Mouse (Mus musculus) ES-CJ7 (cell line): Measurements from ENCODE around the gene Olfr372.

Experiments
- DNase-seq: peaks from one replicate; pipeline ENCODE4 v3.0.0; 2011; ENCODE audit warnings: low read depth, low spot score

The Olfr372 gene

GRCm38 (mm10) chr8:72099377-72100103, 58.5 kb downstream of the Olfr372 start:
- peak; percentile 62 for DNase-seq

- DNase-seq: peak; percentile 27
Observed at GRCm38 (mm10) chr8:72105165-72105564, 64.1 kb downstream of the Olfr372 start.

DNA sequence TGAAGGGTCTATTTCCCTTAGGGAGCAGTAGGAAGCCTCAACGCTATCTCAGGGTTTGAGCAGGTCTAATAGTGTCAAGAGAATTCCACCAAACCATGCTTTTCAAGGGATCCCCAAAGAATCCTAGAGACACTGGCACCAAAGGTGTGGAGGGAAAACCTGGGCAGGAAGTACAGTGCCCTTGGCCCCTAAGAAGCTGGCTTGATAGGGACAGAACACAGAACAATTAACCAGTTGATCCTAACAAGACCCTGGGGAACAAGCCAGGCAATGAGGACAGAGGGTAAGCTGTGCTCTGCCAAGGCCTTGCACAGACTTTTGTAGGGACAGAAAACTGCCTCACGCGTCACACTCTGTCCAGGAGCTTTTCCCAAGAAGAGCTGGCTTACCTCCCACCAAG, 65.7 kb downstream of the Olfr372 start, which contains the start of gene Olfr374:
Gene Olfr374, plus strand, starts transcription at position 301 of the 400 bp plus-strand sequence.
- DNase-seq: peak; percentile 0
